Mouse (Mus musculus): ENCODE measurements around the gene Acad12. TPM values are rescaled to one million over a fixed set of nuclear protein-coding genes. Genes with fewer than 3 reads are reported as not detected.

Gene Acad12
- polyA plus RNA-seq, 1 experiment from 2014 or later = 2.5 TPM

DNA sequence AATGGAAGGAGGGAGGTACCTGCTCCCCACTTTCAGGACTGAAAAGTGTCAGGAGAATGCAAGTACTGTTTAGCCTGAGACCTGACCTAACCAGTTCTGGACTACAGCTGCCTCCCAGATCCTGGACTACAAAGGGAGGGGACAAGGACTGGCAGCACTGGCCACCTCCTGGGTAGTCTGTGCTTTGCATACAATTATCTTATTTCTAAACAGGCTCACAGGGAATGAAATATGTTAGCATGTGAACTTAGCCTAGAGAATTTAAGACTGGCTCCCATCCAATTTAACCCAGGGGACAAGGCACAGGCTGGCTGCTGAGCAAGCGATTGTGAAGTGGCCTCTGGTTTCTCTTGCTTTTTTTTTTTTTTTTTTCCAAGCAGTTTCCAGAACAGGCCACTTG lies 48.0 kb downstream of the Acad12 start:
- Histone ChIP-seq H3K4me2 (replicated peaks) (no peak overlapping the region), H3K4me1 (no peaks in the 10 kb centered on the region), H3K9ac (no peak overlapping the region), H3K27me3 (no peaks in the 10 kb centered on the region), H3K9me3 (replicated peaks) (no peaks in the 10 kb centered on the region), H3K27ac (no peak overlapping the region), H3K36me3 (peaks cover 31% of the 10 kb centered on the region), H3K4me3 (no peak overlapping the region)
- ATAC-seq (ENCODE audit: low FRiP score) = no peak
- WGBS = 75% methylated on average over 1 of the region's 1 CpGs

DNA sequence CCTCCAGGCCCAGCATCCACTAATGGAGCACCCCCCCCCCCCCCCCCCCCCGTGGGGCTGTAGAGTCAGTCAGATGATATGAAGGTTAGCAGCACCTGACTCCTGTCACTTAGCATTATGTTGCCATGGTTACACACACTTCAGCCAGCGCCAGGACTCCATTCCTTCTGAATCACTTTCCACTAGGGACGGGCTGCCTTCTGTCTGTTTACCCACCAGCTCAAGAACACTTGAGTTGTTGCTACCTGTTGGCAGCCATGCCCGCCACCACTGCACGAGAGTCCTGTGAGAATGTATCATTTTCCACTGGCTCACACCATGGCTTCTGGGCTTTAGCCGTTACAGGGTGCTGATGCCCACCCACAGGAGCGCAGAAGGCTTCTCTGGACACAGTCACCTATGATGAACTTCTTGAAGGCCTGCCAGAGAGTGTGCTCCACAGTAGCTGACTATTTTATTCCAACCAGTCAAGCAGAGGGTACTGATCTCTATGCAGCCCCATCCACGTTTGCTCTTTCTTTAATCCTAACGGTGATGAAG lies 48.8 kb downstream of the Acad12 start:
- H3K27me3 ChIP-seq = no peaks in the 10 kb centered on the region
- peaks cover 31% of the 10 kb centered on the region for H3K36me3 ChIP-seq
- 81% methylated on average over 8 of the region's 9 CpGs for WGBS

DNA sequence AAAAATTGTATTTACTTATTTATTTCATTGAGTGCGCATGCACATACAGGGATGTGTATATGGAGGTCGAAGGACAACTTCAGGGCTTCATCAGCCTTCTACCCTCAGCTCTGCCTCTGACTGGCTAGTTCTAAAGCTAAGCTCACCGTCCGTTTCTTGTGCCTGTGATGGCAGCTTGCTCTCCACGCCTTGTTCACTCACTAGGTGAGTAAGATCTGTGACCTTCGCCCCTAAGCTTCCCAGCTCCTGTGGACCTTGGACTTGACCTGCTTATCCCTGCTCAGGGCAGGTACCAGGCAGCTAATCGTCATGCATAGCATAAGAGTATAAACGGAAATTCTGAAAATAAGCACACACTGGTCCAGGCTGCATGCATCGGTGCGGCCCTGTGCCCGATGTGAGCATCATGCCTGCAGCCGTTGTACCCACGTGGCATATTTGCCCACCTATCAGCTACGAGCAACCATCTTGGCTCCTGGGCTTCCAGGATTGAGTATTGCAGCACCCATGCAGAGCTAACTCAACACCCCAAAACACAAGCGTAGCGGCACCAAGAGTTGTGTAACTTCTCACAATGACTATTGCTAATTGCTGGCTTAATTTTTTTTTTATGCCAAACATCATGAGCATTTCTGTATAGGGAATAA lies 52.6 kb downstream of the Acad12 start:
- peaks cover 19% of the 10 kb centered on the region for H3K36me3 ChIP-seq

More for the DNA sequence above, 48.8 kb downstream of the Acad12 start:
- Histone ChIP-seq H3K9me3 (replicated peaks) (no peaks in the 10 kb centered on the region), H3K9ac (no peak overlapping the region), H3K4me2 (replicated peaks) (no peak overlapping the region), H3K4me3 (no peak overlapping the region), H3K27ac (no peak overlapping the region), H3K4me1 (no peaks in the 10 kb centered on the region)
- ATAC-seq (ENCODE audit: low FRiP score) = no peak

DNA sequence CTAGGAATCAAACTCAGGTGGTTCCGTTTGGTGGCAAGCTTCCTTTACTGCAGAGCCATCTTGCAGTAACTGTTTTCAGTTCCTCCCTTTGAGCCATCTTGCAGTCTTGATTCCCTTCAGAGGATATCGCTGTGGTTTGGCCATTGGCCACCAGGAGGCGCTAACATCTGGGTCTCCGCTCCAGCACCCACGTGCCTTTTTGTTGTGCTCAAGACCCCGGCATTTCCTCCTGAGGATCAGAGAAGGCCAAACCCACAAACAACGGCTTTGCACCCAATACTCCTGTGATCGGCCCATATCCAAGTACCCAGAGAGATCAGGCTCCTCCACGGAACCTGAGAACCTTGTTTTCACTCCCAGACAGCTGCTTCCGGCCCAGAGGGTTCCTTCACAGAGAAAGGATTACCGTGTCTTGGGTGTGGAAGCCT lies 54.3 kb downstream of the Acad12 start:
- H3K36me3 ChIP-seq = peaks cover 7% of the 10 kb centered on the region
- no peaks in the 10 kb centered on the region for H3K27me3 ChIP-seq
- peak overlapping the region; percentile 13; the same call in 1 of the 2 replicates for H3K9ac ChIP-seq
- ATAC-seq (ENCODE audit: low FRiP score) = no peak
- H3K4me1 ChIP-seq = 0 out of 2 replicates have a peak, but pooled peaks cover 5% of the 10 kb centered on the region
- no peak overlapping the region for H3K4me3 ChIP-seq
- WGBS = 15% methylated on average over 11 of the region's 11 CpGs
- no peaks in the 10 kb centered on the region for H3K9me3 ChIP-seq (replicated peaks)
- peak overlapping the region; percentile 38 for H3K4me2 ChIP-seq (replicated peaks)
- H3K27ac ChIP-seq = no peak overlapping the region

More for the DNA sequence above, 52.6 kb downstream of the Acad12 start:
- H3K4me3 ChIP-seq = no peak overlapping the region
- no peak overlapping the region for H3K9ac ChIP-seq
- H3K4me1 ChIP-seq = 0 out of 2 replicates have a peak, but pooled peaks cover 5% of the 10 kb centered on the region
- no peak overlapping the region for H3K4me2 ChIP-seq (replicated peaks)
- H3K9me3 ChIP-seq (replicated peaks) = no peaks in the 10 kb centered on the region
- H3K27me3 ChIP-seq = no peaks in the 10 kb centered on the region
- WGBS = 89% methylated on average over 16 of the region's 16 CpGs
- no peak overlapping the region for H3K27ac ChIP-seq
- no peak for ATAC-seq (ENCODE audit: low FRiP score)

DNA sequence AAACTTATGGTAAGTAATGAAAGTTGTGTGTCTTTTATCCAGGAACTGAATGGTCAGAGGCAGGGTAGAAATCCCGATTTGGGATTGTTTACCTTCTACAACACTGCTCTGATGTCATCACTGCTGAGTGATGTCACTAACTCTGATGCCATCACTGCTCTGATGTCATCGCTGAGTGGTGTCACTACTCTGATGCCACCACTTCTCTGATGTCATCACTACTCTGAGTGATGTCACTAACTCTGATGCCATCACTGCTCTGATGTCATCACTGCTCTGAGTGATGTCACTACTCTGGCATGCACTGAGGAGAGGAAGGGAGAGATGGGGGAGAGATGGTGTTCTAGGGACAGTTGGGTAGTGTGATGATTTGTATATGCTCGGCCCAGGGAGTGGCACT lies 56.3 kb downstream of the Acad12 start:
- H3K27ac ChIP-seq = no peak overlapping the region
- H3K36me3 ChIP-seq = no peaks in the 10 kb centered on the region
- no peaks in the 10 kb centered on the region for H3K9me3 ChIP-seq (replicated peaks)
- H3K4me2 ChIP-seq (replicated peaks) = no peak overlapping the region
- H3K9ac ChIP-seq = no peak overlapping the region
- H3K4me1 ChIP-seq = 0 out of 2 replicates have a peak, but pooled peaks cover 5% of the 10 kb centered on the region
- no peak for ATAC-seq (ENCODE audit: low FRiP score)
- no peak overlapping the region for H3K4me3 ChIP-seq
- 90% methylated on average over 3 of the region's 3 CpGs for WGBS
- H3K27me3 ChIP-seq = no peaks in the 10 kb centered on the region

DNA sequence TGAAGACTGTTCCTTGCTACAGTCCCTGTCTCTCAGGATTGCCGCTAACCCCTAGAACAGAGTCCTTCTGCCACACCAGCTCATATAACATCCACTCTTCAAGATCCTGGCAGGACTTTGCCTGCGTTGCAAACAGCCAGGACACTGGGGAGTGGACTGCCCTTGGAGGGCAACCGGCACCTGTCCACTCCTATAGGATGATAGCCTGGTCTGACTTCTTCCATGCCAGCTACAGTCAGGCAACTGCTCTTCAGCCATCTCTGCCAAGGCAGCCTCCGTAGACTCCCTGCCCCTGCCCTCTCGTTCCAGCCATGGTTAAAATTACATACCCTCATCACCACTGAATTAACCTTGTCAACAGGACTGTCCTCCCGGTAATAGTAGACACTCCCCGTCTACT lies 69.5 kb downstream of the Acad12 start:
- peaks cover 12% of the 10 kb centered on the region for H3K4me1 ChIP-seq
- peaks cover under 1% of the 10 kb centered on the region; the same call in 1 of the 2 replicates for H3K27me3 ChIP-seq
- no peak overlapping the region for H3K27ac ChIP-seq
- 89% methylated on average over 7 of the region's 7 CpGs for WGBS
- no peak overlapping the region for H3K4me2 ChIP-seq (replicated peaks)
- H3K36me3 ChIP-seq = no peaks in the 10 kb centered on the region
- H3K9me3 ChIP-seq (replicated peaks) = no peaks in the 10 kb centered on the region
- no peak for ATAC-seq (ENCODE audit: low FRiP score)
- no peak overlapping the region for H3K9ac ChIP-seq
- H3K4me3 ChIP-seq = no peak overlapping the region

DNA sequence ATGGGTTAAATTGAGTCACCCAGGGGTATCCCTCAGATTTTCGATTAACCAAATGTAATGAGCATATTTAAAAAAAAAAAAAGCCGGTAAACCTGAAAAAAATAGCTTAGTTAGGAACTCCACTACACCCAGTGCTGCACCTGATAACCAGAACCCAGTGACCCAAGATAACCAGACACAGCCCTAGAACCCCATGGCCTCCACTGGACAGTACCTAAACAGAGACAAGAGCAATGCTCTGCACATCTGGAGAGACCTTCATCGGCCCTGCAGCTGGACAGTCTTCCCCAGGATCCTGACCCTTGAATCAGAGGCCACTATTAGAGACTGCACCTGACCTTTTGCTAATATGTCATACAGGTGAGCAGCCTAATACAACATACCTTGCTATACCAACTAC lies 71.7 kb downstream of the Acad12 start:
- Histone ChIP-seq H3K4me2 (replicated peaks) (no peak overlapping the region), H3K9me3 (replicated peaks) (no peaks in the 10 kb centered on the region), H3K27ac (no peak overlapping the region), H3K4me3 (no peak overlapping the region), H3K27me3 (no peaks in the 10 kb centered on the region), H3K4me1 (peaks cover 29% of the 10 kb centered on the region), H3K36me3 (no peaks in the 10 kb centered on the region), H3K9ac (no peak overlapping the region)
- WGBS = 92% methylated on average over 3 of the region's 3 CpGs
- ATAC-seq (ENCODE audit: low FRiP score) = no peak

Other genes starting within 250 kb of the Acad12 start
- 115 and 116 TPM in 2 replicates for gene Trafd1, start 233.3 kb downstream of the Acad12 start, polyA plus RNA-seq (2016; fragmentation: Nextera tagmentation; extraction: Ambion mirVana)
- 42.7 and 43.3 TPM in 2 replicates for gene Naa25, start 221.0 kb downstream of the Acad12 start, polyA plus RNA-seq (2016; fragmentation: Nextera tagmentation; extraction: Ambion mirVana)
- gene Tmem116, start 167.0 kb downstream of the Acad12 start, polyA plus RNA-seq (2016; fragmentation: Nextera tagmentation; extraction: Ambion mirVana) = 1.4 and 1.8 TPM in 2 replicates
- gene Erp29, start 166.4 kb downstream of the Acad12 start, polyA plus RNA-seq (2016; fragmentation: Nextera tagmentation; extraction: Ambion mirVana) = 139 and 145 TPM in 2 replicates
- not detected in 2 replicates for gene Adam1b, start 115.5 kb downstream of the Acad12 start, polyA plus RNA-seq (2016; fragmentation: Nextera tagmentation; extraction: Ambion mirVana)
- 3.2 and 3.8 TPM in 2 replicates for gene Adam1a, start 73.5 kb downstream of the Acad12 start, polyA plus RNA-seq (2016; fragmentation: Nextera tagmentation; extraction: Ambion mirVana)
- not detected in 2 replicates for gene Gm42878, start 73.5 kb downstream of the Acad12 start, polyA plus RNA-seq (2016; fragmentation: Nextera tagmentation; extraction: Ambion mirVana)
- 62.8 and 63.0 TPM in 2 replicates for gene Mapkapk5, start 73.0 kb downstream of the Acad12 start, polyA plus RNA-seq (2016; fragmentation: Nextera tagmentation; extraction: Ambion mirVana)
- gene Aldh2, start 25.1 kb downstream of the Acad12 start, polyA plus RNA-seq (2016; fragmentation: Nextera tagmentation; extraction: Ambion mirVana) = 133 and 138 TPM in 2 replicates
- 1.9 TPM in 2 replicates for gene Acad10, start 41.6 kb upstream of the Acad12 start, polyA plus RNA-seq (2016; fragmentation: Nextera tagmentation; extraction: Ambion mirVana)
- gene Brap, start 41.6 kb upstream of the Acad12 start, polyA plus RNA-seq (2016; fragmentation: Nextera tagmentation; extraction: Ambion mirVana) = 51.5 and 52.8 TPM in 2 replicates
- gene Atxn2, start 92.4 kb upstream of the Acad12 start, polyA plus RNA-seq (2016; fragmentation: Nextera tagmentation; extraction: Ambion mirVana) = 95.3 and 102 TPM in 2 replicates
- gene Sh2b3, start 218.7 kb upstream of the Acad12 start, polyA plus RNA-seq (2016; fragmentation: Nextera tagmentation; extraction: Ambion mirVana) = 11.4 and 12.1 TPM in 2 replicates
- gene Pheta1, start 230.0 kb upstream of the Acad12 start, polyA plus RNA-seq (2016; fragmentation: Nextera tagmentation; extraction: Ambion mirVana) = 48.1 and 50.5 TPM in 2 replicates